Mouse (Mus musculus): ENCODE measurements around the gene Arhgap45.

Gene Arhgap45

DNA sequence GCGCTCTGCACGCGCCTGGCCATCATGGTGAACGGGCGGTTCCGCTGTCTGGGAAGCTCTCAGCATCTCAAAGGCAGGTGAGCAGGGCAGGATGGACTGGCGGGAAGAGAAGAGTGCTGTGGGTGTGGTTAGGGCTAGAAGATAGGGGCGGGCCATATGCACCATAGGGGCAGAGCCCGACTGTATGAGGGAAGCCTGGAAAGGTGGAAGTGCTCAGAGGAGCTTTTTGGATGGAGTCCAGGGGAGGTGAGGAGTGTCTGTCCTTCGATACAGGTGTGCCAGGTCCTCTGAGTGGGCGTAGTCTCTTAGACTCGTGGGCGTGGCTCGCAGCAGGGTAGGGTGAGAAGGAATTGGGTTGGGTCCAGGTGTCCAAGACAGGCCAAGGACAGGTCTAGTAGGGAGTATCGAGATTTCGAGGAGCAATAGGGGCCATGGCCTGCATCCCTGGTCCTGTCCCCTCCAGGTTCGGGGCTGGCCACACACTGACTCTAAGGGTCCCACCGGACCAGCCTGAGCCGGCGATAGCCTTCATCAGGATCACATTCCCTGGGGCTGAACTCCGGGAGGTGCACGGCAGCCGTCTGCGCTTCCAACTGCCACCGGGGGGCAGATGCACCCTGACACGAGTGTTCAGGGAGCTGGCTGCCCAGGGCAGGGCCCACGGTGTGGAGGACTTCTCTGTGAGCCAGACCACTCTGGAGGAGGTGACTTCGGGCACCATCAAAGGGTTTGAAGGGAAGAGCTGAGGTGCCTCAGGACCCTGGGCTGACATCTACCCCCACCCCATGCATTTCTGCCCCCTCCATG lies 1.8 kb upstream of the Arhgap45 start:
- Histone ChIP-seq H3K27me3 (ENCODE audit: insufficient read depth, low read length) (peaks cover 34% of the 10 kb centered on the region), H3K4me3 (replicated peaks; ENCODE audit: low read length) (peak overlapping the region; percentile 70), H3K9me3 (ENCODE audit: low read length) (no peaks in the 10 kb centered on the region), H3K36me3 (ENCODE audit: insufficient read depth, low read length) (peaks cover 36% of the 10 kb centered on the region), H3K4me1 (replicated peaks; ENCODE audit: low read depth, low read length) (peaks cover 79% of the 10 kb centered on the region)
- TF ChIP-seq POU5F1 (IDR thresholded peaks at IDR 0.05; ENCODE audit: borderline replicate concordance, low read length): no peak
- no peak for TF ChIP-seq NANOG (IDR thresholded peaks at IDR 0.05; ENCODE audit: borderline replicate concordance, low read length)
- no peak for TF ChIP-seq CTCF (conservative IDR thresholded peaks at IDR 0.05; ENCODE audit: low read length)

DNA sequence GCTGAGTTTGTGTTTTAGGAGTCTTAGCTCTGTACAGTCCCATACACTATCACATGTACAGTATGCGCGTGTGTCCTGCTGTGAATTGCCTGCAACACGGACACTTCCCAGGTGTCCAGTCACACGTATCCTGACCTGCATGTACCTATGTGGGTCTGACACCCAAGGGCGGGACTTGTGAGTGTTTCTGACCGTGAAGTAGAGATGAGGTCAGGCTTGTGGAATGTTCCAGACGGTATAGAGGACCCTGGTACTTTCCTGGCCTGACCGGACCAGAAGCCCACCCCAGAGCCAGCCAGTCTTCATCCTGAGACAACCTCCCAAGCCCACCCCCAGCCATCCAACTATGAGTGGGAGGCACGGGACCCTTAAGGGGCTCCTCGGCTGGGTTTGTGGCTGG lies 870 bp upstream of the Arhgap45 start:
- Histone ChIP-seq H3K9me3 (ENCODE audit: low read length) (no peaks in the 10 kb centered on the region), H3K36me3 (ENCODE audit: insufficient read depth, low read length) (peaks cover 27% of the 10 kb centered on the region), H3K27me3 (ENCODE audit: insufficient read depth, low read length) (peaks cover 34% of the 10 kb centered on the region), H3K4me3 (replicated peaks; ENCODE audit: low read length) (no peak overlapping the region), H3K4me1 (replicated peaks; ENCODE audit: low read depth, low read length) (peaks cover 88% of the 10 kb centered on the region)
- TF ChIP-seq POU5F1 (IDR thresholded peaks at IDR 0.05; ENCODE audit: borderline replicate concordance, low read length): no peak
- no peak for TF ChIP-seq NANOG (IDR thresholded peaks at IDR 0.05; ENCODE audit: borderline replicate concordance, low read length)
- TF ChIP-seq CTCF (conservative IDR thresholded peaks at IDR 0.05; ENCODE audit: low read length): no peak

DNA sequence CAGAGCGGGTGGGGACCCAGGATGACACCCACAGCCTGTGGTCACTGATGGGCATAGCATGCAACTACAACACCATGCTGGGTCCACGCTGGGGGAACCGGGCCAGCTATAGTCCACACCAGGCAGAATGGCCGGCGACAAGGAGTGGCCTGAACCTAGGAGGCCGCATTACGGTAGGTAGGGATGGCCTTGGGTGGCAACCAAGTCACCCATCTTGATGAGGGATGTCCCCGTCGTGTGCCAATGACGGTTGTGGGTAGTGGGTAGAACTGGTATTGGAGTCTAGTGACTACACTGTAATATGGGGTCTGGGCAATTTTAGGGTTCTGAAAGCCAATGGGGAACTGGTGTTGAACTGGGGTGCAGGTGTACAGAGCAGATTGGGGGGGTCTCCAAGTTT lies 478 bp downstream of the Arhgap45 start:
- TF ChIP-seq POU5F1 (IDR thresholded peaks at IDR 0.05; ENCODE audit: borderline replicate concordance, low read length) (no peak), CTCF (conservative IDR thresholded peaks at IDR 0.05; ENCODE audit: low read length) (no peak)
- H3K9me3 ChIP-seq (ENCODE audit: low read length): no peaks in the 10 kb centered on the region

DNA sequence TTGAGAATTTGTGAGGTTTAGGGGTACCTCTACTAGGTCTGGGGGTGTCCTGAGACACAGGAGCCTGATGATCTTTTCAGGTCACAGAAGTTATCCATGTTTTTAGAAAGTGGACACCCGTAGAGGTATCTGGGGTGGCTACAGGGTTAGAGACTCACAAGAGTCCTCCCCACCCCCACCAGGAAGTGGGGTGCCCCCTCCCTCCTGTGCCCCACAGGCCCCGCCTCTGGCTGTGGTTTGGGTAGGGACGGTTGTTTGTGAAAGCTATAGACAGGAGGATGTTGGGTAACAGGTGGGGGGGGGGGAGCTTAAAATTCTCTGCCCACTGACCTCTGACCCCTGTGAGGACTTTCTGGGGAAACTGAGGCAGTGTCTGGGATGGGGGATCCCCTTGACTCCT lies 908 bp downstream of the Arhgap45 start:
- peak overlapping the region; percentile 58 for H3K4me3 ChIP-seq (replicated peaks; ENCODE audit: low read length)
- H3K27me3 ChIP-seq (ENCODE audit: insufficient read depth, low read length): peaks cover 31% of the 10 kb centered on the region
- H3K9me3 ChIP-seq (ENCODE audit: low read length): no peaks in the 10 kb centered on the region
- no peak for TF ChIP-seq NANOG (IDR thresholded peaks at IDR 0.05; ENCODE audit: borderline replicate concordance, low read length)
- no peak for TF ChIP-seq POU5F1 (IDR thresholded peaks at IDR 0.05; ENCODE audit: borderline replicate concordance, low read length)
- no peak for TF ChIP-seq CTCF (conservative IDR thresholded peaks at IDR 0.05; ENCODE audit: low read length)
- H3K36me3 ChIP-seq (ENCODE audit: insufficient read depth, low read length): peaks cover 16% of the 10 kb centered on the region
- H3K4me1 ChIP-seq (replicated peaks; ENCODE audit: low read depth, low read length): peaks cover 96% of the 10 kb centered on the region

More for the DNA sequence above, 478 bp downstream of the Arhgap45 start:
- peak overlapping the region; percentile 23; the same call in 1 of the 2 replicates for H3K4me3 ChIP-seq (replicated peaks; ENCODE audit: low read length)
- H3K4me1 ChIP-seq (replicated peaks; ENCODE audit: low read depth, low read length): peaks cover 96% of the 10 kb centered on the region
- H3K36me3 ChIP-seq (ENCODE audit: insufficient read depth, low read length): peaks cover 16% of the 10 kb centered on the region
- H3K27me3 ChIP-seq (ENCODE audit: insufficient read depth, low read length): peaks cover 34% of the 10 kb centered on the region

DNA sequence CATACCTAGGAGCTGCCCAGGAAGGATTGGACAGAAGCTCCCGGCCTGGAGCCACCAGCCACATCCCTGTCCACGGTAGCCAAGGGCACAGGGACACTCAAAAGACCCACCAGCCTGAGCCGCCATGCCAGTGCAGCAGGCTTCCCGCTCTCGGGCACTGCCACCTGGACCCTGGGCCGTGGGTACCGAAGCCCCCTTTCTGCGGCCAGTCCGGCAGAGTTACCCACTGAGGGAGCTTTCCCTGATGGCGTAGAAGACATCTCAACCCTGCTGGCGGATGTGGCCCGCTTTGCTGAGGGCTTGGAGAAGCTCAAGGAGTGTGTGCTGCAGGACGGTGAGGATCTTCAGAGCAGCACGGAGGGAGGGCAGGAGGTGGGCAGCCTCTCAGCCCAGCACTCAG lies 1.3 kb downstream of the Arhgap45 start:
- peak overlapping the region; percentile 58 for H3K4me3 ChIP-seq (replicated peaks; ENCODE audit: low read length)
- H3K4me1 ChIP-seq (replicated peaks; ENCODE audit: low read depth, low read length): peaks cover 96% of the 10 kb centered on the region
- H3K9me3 ChIP-seq (ENCODE audit: low read length): no peaks in the 10 kb centered on the region
- peaks cover 19% of the 10 kb centered on the region for H3K36me3 ChIP-seq (ENCODE audit: insufficient read depth, low read length)
- H3K27me3 ChIP-seq (ENCODE audit: insufficient read depth, low read length): peaks cover 31% of the 10 kb centered on the region
- TF ChIP-seq CTCF (conservative IDR thresholded peaks at IDR 0.05; ENCODE audit: low read length) (no peak), NANOG (IDR thresholded peaks at IDR 0.05; ENCODE audit: borderline replicate concordance, low read length) (no peak), POU5F1 (IDR thresholded peaks at IDR 0.05; ENCODE audit: borderline replicate concordance, low read length) (no peak)

DNA sequence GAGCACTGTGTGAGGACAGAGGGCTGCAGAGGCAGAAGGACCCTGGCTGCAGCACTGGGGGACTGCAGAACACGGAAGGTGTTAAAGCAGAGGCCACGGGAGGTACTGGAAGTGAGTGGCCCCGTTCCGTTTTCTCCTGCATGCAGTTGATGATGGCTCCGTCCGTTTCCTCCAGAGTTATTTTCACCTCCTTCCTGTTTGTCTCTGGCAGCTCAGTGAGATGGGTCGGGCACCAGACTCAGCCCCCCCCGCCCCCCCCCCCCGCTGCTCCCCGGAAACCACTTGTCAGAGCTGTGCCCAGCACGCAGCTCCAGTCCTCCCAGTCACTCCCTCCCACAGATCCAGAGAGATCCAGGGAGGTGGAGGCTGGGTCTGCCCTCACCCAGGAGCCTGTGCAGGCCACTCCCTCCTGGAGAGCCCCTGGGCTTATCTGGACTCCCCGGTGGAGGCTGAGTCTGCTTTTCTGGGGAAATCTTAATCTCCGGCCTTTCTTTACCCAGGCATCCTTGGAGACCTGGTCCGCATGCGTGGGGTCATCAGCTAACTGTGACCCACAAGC lies 2.4 kb downstream of the Arhgap45 start:
- H3K36me3 ChIP-seq (ENCODE audit: insufficient read depth, low read length): peaks cover 20% of the 10 kb centered on the region
- H3K4me1 ChIP-seq (replicated peaks; ENCODE audit: low read depth, low read length): peaks cover 96% of the 10 kb centered on the region
- peak overlapping the region; percentile 72 for H3K4me3 ChIP-seq (replicated peaks; ENCODE audit: low read length)
- H3K27me3 ChIP-seq (ENCODE audit: insufficient read depth, low read length): peaks cover 21% of the 10 kb centered on the region
- H3K9me3 ChIP-seq (ENCODE audit: low read length): no peaks in the 10 kb centered on the region
- TF ChIP-seq NANOG (IDR thresholded peaks at IDR 0.05; ENCODE audit: borderline replicate concordance, low read length): no peak
- TF ChIP-seq CTCF (conservative IDR thresholded peaks at IDR 0.05; ENCODE audit: low read length): no peak
- TF ChIP-seq POU5F1 (IDR thresholded peaks at IDR 0.05; ENCODE audit: borderline replicate concordance, low read length): no peak

DNA sequence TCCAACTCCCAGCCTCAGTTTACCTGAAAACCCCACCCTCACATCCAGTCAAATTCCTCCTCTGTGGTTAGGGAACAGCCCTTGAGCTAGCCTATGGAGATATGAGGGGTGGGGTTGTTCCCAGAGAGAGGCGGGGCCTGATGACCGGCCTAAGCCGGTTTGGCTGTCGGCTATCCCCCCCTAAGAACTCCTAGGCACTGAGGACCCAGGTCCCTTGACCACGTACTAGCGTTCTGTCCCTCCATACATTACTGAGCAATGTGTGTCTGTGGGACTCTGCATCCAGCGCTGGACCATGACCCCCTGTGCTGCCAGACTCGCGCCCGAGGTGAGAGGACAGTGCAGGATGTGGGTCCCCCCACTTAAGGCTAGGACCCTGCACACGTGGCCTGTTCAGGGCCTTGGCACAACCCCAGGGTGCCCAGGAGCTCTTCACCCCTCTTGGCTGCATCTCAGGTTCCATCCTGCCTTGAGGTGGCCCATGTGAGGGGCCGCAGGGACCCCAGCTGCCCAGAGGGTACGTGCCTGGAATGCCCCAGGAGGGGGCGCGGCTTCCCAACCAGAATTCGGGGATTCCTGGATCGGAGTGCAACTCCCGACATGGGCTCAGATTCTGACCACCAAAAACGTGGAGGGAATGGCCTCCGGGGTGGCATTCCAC lies 3.1 kb downstream of the Arhgap45 start:
- peaks cover 96% of the 10 kb centered on the region for H3K4me1 ChIP-seq (replicated peaks; ENCODE audit: low read depth, low read length)
- H3K4me3 ChIP-seq (replicated peaks; ENCODE audit: low read length): peak overlapping the region; percentile 72
- H3K9me3 ChIP-seq (ENCODE audit: low read length): no peaks in the 10 kb centered on the region
- TF ChIP-seq CTCF (conservative IDR thresholded peaks at IDR 0.05; ENCODE audit: low read length) (no peak; the same call in 1 of the 2 replicates), NANOG (IDR thresholded peaks at IDR 0.05; ENCODE audit: borderline replicate concordance, low read length) (no peak), POU5F1 (IDR thresholded peaks at IDR 0.05; ENCODE audit: borderline replicate concordance, low read length) (no peak)
- H3K36me3 ChIP-seq (ENCODE audit: insufficient read depth, low read length): peaks cover 20% of the 10 kb centered on the region
- H3K27me3 ChIP-seq (ENCODE audit: insufficient read depth, low read length): peaks cover 13% of the 10 kb centered on the region

DNA sequence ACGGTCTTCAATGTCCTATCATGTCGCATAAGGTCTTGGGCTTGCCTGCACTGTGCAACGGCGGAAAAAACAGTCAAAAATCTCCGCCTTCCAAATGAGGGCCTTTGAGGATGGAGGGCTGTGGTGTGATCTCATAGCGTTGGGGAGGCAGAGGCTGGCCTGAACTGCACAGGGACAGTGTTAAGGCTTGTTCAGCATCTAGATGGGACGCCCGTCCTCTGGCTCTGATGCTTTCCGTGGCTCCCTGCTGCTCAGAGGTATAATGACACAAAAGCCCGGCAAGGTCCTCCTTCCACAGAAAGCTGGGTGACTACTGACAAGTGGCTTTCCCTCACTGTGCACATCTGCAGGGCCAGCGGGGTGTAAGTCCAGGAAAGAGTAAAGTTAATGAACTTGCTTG lies 3.7 kb downstream of the Arhgap45 start:
- H3K4me1 ChIP-seq (replicated peaks; ENCODE audit: low read depth, low read length): peaks cover 96% of the 10 kb centered on the region
- H3K36me3 ChIP-seq (ENCODE audit: insufficient read depth, low read length): peaks cover 16% of the 10 kb centered on the region
- peak overlapping the region; percentile 72 for H3K4me3 ChIP-seq (replicated peaks; ENCODE audit: low read length)
- no peaks in the 10 kb centered on the region for H3K9me3 ChIP-seq (ENCODE audit: low read length)
- peaks cover 7% of the 10 kb centered on the region for H3K27me3 ChIP-seq (ENCODE audit: insufficient read depth, low read length)
- no peak for TF ChIP-seq NANOG (IDR thresholded peaks at IDR 0.05; ENCODE audit: borderline replicate concordance, low read length)
- TF ChIP-seq POU5F1 (IDR thresholded peaks at IDR 0.05; ENCODE audit: borderline replicate concordance, low read length): no peak
- no peak for TF ChIP-seq CTCF (conservative IDR thresholded peaks at IDR 0.05; ENCODE audit: low read length)
